Mouse (Mus musculus) heart, embryonic 12.5 days (tissue): ENCODE data around the gene Zdhhc7. TPM values are rescaled to one million over a fixed set of nuclear protein-coding genes. Genes with fewer than 3 reads are reported as not detected.

Experiments used
- ATAC-seq: fragments of 200-750 bp; cut with Nextera tagmentation; 2 replicates; pipeline ENCODE4 v1.8.0; 2017; ENCODE audit warnings: moderate TSS enrichment, moderate library complexity; ENCODE audit not compliant: insufficient number of reproducible peaks, low FRiP score
- H3K27ac ChIP-seq: fragments of 300-500 bp; sonication (generic); 2 replicates; pipeline ENCODE4 v1.5.1; 2016; ENCODE audit warnings: mild to moderate bottlenecking, moderate library complexity; ENCODE audit not compliant: poor library complexity, severe bottlenecking
- H3K27me3 ChIP-seq: fragments of 300-500 bp; sonication (generic); replicated peaks from 2 replicates; pipeline ENCODE4 v1.6.1; 2016; ENCODE audit warnings: mild to moderate bottlenecking, moderate library complexity
- H3K36me3 ChIP-seq: fragments of 300-500 bp; sonication (generic); 2 replicates; pipeline ENCODE4 v1.6.1; 2016; ENCODE audit warnings: mild to moderate bottlenecking, moderate library complexity
- H3K4me1 ChIP-seq: fragments of 300-500 bp; sonication (generic); replicated peaks from 2 replicates; pipeline ENCODE4 v1.6.1; 2016; ENCODE audit warnings: mild to moderate bottlenecking
- H3K4me2 ChIP-seq: fragments of 300-500 bp; sonication (generic); 2 replicates; pipeline ENCODE4 v1.6.1; 2016; ENCODE audit warnings: mild to moderate bottlenecking, moderate library complexity
- H3K4me3 ChIP-seq: fragments of 300-500 bp; sonication (generic); 2 replicates; pipeline ENCODE4 v1.5.1; 2016; ENCODE audit warnings: mild to moderate bottlenecking
- H3K9ac ChIP-seq: fragments of 300-500 bp; sonication (generic); 2 replicates; pipeline ENCODE4 v1.6.1; 2016; ENCODE audit warnings: mild to moderate bottlenecking, moderate library complexity
- H3K9me3 ChIP-seq: fragments of 300-500 bp; sonication (generic); replicated peaks from 2 replicates; pipeline ENCODE4 v1.6.1; 2016; ENCODE audit warnings: mild to moderate bottlenecking, moderate library complexity
- WGBS: fragments of 180-500 bp; shearing (Covaris S2); methylation state at CpG from one replicate; pipeline ENCODE4 v1.1.7; 2016; 5-methylcytosine and 5-hydroxymethylcytosine counted together
- polyA plus RNA-seq: library from polyadenylated mRNA; unstranded; fragments of >200 nt; fragmentation: Nextera tagmentation; extraction: Ambion mirVana; gene quantifications from 2 replicates; pipeline ENCODE4 v1.2.1, GENCODE M21; 2016

The Zdhhc7 gene
- 33.9 and 34.9 TPM in 2 replicates for polyA plus RNA-seq

- Histone ChIP-seq H3K27me3 (no peaks in the 10 kb centered on the region), H3K9ac (peak within 1 kb of the TSS; percentile 90), H3K4me3 (peak within 1 kb of the TSS; percentile 89), H3K36me3 (no peaks in the 10 kb centered on the region), H3K4me1 (peaks cover 46% of the 10 kb centered on the region), H3K4me2 (peak within 1 kb of the TSS; percentile 95), H3K9me3 (no peaks in the 10 kb centered on the region), H3K27ac (peak within 1 kb of the TSS; percentile 82)
- peak; percentile 77 for ATAC-seq
- 1% methylated on average over 88 of the region's 88 CpGs for WGBS
Measured at GRCm38 (mm10) chr8:120101068-120101972, at the start of gene Zdhhc7. Gene Zdhhc7, minus strand, starts transcription at chr8:120101482.

DNA sequence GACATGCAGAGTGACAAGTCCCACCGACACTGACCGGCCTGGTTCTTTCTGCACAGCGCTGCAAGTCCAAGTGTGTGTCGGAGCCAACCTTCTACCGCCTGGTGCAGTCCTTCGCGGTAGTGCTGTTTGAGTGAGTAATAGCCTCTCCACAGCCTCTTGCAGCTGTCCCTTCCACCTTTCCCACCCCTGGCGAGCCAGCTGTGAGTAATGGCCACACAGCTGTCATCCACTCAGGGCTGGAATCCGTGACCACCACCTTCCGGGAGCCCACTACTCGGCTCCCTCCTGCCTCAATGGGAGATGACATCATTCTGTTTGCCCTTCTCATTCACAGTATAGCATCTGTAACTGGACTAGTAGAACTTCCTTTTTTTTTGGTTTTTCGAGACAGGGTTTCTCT is 48.7 kb upstream of the Zdhhc7 start:
- no peak overlapping the region for H3K4me3 ChIP-seq
- 61% methylated on average over 12 of the region's 12 CpGs for WGBS
- H3K27me3 ChIP-seq = no peaks in the 10 kb centered on the region
- ATAC-seq = no peak
- peaks cover 16% of the 10 kb centered on the region for H3K4me1 ChIP-seq
- H3K27ac ChIP-seq = no peak overlapping the region
- H3K36me3 ChIP-seq = peaks cover 52% of the 10 kb centered on the region
- H3K9ac ChIP-seq = no peak overlapping the region
- no peaks in the 10 kb centered on the region for H3K9me3 ChIP-seq
- H3K4me2 ChIP-seq = no peak overlapping the region

DNA sequence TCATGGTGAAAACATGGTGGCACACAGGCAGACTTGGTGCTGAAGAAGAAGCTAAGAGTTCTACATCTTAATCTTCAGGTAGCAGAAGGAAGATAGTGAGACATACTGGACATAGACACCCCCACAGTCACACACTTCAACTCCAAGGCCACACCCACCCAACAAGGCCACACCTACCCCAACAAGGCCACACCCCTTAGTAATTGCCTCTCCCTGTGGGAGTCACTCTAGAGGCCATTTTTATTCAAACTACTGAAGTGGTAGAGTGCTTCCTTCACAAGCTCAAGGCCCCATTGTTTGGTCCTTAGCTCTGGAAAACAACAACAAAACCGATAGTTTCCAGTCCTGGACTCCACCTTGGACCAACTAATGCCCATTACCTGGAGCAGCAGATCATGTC is 44.8 kb upstream of the Zdhhc7 start:
- H3K4me3 ChIP-seq = no peak overlapping the region
- H3K9me3 ChIP-seq = no peaks in the 10 kb centered on the region
- no peak overlapping the region for H3K4me2 ChIP-seq
- H3K36me3 ChIP-seq = peaks cover 22% of the 10 kb centered on the region
- H3K9ac ChIP-seq = no peak overlapping the region
- no peak overlapping the region for H3K27ac ChIP-seq
- no peaks in the 10 kb centered on the region for H3K27me3 ChIP-seq
- ATAC-seq = no peak
- WGBS = 84% methylated on average over 1 of the region's 1 CpGs
- H3K4me1 ChIP-seq = peaks cover 27% of the 10 kb centered on the region

DNA sequence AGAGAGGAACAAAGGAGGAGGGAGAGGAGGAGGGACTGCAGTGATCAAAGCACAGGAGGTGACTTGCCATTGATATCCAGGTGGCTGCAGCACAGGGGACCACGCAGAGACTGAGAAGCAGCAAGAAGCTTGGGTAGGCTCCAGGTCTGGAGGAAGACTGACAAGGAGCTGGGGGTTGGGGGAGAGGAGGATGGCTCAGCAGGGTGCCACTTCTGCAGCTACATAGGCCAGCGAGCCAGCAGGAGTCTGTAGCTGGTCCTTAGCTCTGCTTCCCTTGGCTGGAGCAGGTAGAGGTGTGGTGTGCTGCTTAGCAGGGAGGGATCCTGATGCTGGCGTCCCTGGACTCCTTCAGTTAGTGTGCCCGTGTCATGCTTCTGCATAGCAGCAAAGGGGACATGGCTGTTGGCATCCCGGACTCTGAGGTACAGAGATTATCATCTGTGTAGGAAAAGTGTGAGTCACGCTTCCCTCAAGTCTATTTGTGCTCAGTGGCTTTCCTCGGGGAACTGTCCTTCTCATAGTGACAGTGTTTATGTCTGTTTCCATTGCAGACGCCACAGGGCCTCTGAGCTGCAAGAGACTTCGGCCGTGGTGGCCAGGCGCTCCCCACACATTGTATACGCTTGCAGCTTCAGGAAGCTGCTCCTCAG is 43.5 kb upstream of the Zdhhc7 start:
- no peaks in the 10 kb centered on the region for H3K27me3 ChIP-seq
- 37% methylated on average over 12 of the region's 12 CpGs for WGBS
- H3K4me2 ChIP-seq = no peak overlapping the region
- peak overlapping the region; percentile 57 for H3K9ac ChIP-seq
- no peak overlapping the region for H3K27ac ChIP-seq
- 0 out of 2 replicates have a peak, but pooled peaks have one; percentile 29 for ATAC-seq
- peaks cover 10% of the 10 kb centered on the region for H3K36me3 ChIP-seq
- no peak overlapping the region for H3K4me3 ChIP-seq
- no peaks in the 10 kb centered on the region for H3K9me3 ChIP-seq
- peaks cover 40% of the 10 kb centered on the region for H3K4me1 ChIP-seq

DNA sequence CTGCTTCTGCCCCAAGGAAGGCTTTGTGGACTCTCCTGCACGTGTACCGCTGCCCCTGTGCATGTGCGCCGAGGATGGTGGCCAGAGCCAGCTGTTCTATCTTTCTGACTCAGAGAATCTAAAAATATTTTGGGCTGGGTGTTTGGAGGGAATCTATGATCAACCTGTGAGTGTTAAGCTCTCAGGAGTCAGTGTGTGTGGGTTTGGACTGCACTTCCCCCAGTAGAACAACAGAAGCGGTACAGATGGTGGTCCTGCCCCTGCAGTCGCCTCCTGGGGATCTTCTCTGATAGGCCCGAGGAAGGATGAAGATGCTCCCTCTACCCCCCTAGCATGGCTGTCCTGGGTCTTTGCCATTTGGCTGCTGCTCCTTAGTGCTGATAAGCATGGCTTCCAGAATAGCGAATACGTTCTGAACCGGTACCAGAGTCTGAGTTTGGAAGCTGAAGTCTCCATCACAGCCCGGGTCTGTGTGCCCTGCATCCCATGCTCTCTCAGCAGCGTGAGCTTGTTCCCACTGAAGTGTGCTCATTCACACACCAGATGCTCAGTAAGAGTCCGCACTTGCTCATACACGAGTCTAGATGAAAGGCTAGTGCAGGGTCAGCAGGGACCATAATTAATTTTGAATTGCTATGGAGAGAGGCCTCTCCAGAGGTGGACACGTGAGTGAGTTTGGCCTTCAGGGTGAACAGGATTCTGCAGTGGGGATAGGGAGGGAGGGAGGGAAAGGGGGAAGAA is 42.8 kb upstream of the Zdhhc7 start:
- H3K4me3 ChIP-seq = no peak overlapping the region
- no peak overlapping the region for H3K9ac ChIP-seq
- peaks cover 10% of the 10 kb centered on the region for H3K36me3 ChIP-seq
- 58% methylated on average over 15 of the region's 15 CpGs for WGBS
- no peaks in the 10 kb centered on the region for H3K27me3 ChIP-seq
- ATAC-seq = no peak
- H3K4me1 ChIP-seq = peaks cover 47% of the 10 kb centered on the region
- no peak overlapping the region for H3K27ac ChIP-seq
- H3K4me2 ChIP-seq = no peak overlapping the region
- no peaks in the 10 kb centered on the region for H3K9me3 ChIP-seq

- WGBS = 46% methylated on average over 3 of the region's 3 CpGs
- H3K4me2 ChIP-seq = no peak overlapping the region
- no peak for ATAC-seq
- no peaks in the 10 kb centered on the region for H3K27me3 ChIP-seq
- peak overlapping the region; percentile 39; the same call in 1 of the 2 replicates for H3K27ac ChIP-seq
- H3K4me3 ChIP-seq = no peak overlapping the region
- H3K9ac ChIP-seq = 0 out of 2 replicates have a peak overlapping the region, but pooled peaks have one; percentile 17
- H3K9me3 ChIP-seq = no peaks in the 10 kb centered on the region
- H3K4me1 ChIP-seq = peaks cover 57% of the 10 kb centered on the region
- peaks cover 6% of the 10 kb centered on the region for H3K36me3 ChIP-seq
Measured at GRCm38 (mm10) chr8:120140769-120141168, 39.5 kb upstream of the Zdhhc7 start.

DNA sequence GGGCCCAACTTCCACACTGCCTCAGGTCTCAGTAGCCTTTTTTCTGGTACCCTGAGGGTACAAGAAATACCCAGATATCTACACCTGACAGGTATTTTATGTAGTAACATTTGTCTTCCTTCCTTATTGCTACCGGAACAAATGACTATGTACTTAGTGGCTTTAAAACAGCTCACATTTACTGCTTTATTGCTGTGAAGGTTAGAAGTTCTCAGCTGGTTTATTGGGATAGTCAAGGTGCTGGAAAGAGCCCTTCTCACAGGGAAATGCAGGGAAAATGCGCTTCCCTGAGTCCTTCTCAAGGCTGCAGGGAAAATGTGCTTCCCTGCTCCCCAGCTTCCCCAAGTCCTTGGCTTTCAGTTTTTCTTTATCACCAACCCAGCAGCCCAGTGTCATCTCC is 37.7 kb upstream of the Zdhhc7 start:
- H3K4me1 ChIP-seq = peaks cover 44% of the 10 kb centered on the region
- no peak for ATAC-seq
- H3K9me3 ChIP-seq = no peaks in the 10 kb centered on the region
- no peak overlapping the region for H3K4me2 ChIP-seq
- 88% methylated on average over 2 of the region's 2 CpGs for WGBS
- no peak overlapping the region for H3K9ac ChIP-seq
- no peak overlapping the region for H3K27ac ChIP-seq
- H3K4me3 ChIP-seq = no peak overlapping the region
- 0 out of 2 replicates have a peak, but pooled peaks cover 2% of the 10 kb centered on the region for H3K36me3 ChIP-seq
- no peaks in the 10 kb centered on the region for H3K27me3 ChIP-seq

DNA sequence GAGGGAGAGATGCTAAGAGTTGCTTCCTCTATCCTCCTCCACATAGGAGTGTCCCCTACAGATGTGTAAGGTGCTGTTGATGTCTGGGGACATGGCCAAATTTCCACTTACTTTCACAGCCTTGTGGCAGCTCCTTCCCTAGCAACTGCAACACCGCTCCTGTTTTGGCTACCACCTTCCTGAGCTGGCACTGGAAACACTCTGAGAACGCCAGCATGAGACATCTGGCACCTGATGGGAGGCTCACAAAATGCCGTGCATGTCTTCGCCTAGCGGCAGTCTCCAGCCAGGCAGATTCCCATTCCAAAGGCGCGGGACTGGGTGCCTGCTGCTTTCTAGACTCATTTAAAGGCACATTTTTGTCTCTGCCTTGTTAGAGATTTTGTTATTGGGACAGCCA is 35.3 kb upstream of the Zdhhc7 start:
- Histone ChIP-seq H3K4me3 (no peak overlapping the region), H3K27me3 (no peaks in the 10 kb centered on the region), H3K9ac (no peak overlapping the region), H3K36me3 (0 out of 2 replicates have a peak, but pooled peaks cover 2% of the 10 kb centered on the region), H3K9me3 (no peaks in the 10 kb centered on the region), H3K4me2 (no peak overlapping the region), H3K27ac (no peak overlapping the region), H3K4me1 (peaks cover 36% of the 10 kb centered on the region)
- WGBS = 58% methylated on average over 7 of the region's 7 CpGs
- no peak for ATAC-seq

DNA sequence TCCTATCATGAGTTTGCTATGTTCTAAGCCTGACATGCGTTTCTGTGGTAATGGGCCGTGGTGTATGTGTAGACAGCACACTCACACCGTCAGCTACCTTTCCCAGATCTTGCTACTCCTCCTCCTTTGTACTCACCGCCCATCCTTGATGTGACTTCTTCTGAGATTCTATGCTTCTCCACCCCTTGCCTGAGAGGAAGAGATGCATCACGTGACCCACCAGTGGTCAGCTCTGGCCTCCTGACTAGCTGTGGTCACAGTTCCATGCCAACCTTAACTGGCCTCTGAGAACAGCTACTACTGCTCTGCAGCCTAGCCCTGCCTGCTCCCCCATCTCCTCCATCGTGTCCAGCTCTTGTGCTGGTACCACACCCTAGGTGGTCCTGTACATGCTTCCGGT is 34.4 kb upstream of the Zdhhc7 start:
- ATAC-seq = no peak
- Histone ChIP-seq H3K4me1 (peaks cover 31% of the 10 kb centered on the region), H3K27me3 (no peaks in the 10 kb centered on the region), H3K27ac (no peak overlapping the region), H3K36me3 (0 out of 2 replicates have a peak, but pooled peaks cover 2% of the 10 kb centered on the region), H3K9ac (no peak overlapping the region), H3K4me3 (no peak overlapping the region), H3K4me2 (no peak overlapping the region), H3K9me3 (no peaks in the 10 kb centered on the region)
- 88% methylated on average over 7 of the region's 7 CpGs for WGBS

GRCm38 (mm10) chr8:120133169-120133568 is 31.9 kb upstream of the Zdhhc7 start:
- Histone ChIP-seq H3K36me3 (peaks cover 7% of the 10 kb centered on the region; the same call in 1 of the 2 replicates), H3K4me3 (no peak overlapping the region), H3K27me3 (no peaks in the 10 kb centered on the region), H3K4me1 (peaks cover 29% of the 10 kb centered on the region), H3K9ac (no peak overlapping the region), H3K27ac (no peak overlapping the region), H3K9me3 (no peaks in the 10 kb centered on the region), H3K4me2 (no peak overlapping the region)
- ATAC-seq = no peak
- 76% methylated on average over 7 of the region's 7 CpGs for WGBS

DNA sequence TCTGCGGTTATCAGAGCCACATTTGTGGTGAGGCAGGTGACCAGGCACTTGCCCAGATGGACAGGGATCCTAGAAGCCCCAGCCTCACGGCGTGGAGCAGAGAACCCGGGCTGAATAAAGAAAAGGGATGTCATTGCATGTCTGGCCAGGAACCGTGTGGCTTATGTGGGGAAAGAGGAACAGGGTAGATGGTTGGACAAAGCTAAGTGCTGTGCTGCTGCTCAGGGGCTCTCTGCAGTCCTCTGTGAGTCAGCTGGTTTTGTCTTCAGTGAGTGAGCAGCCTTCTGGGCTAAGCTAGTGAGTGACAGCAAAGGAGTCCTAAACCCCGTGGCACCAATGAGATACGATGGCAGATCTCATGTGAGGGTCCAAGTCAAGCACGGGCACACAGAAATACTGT is 29.9 kb upstream of the Zdhhc7 start:
- Histone ChIP-seq H3K4me2 (no peak overlapping the region), H3K36me3 (peaks cover 7% of the 10 kb centered on the region; the same call in 1 of the 2 replicates), H3K4me3 (no peak overlapping the region), H3K9ac (no peak overlapping the region), H3K4me1 (peaks cover 39% of the 10 kb centered on the region), H3K27ac (no peak overlapping the region), H3K9me3 (no peaks in the 10 kb centered on the region), H3K27me3 (no peaks in the 10 kb centered on the region)
- 76% methylated on average over 8 of the region's 8 CpGs for WGBS
- ATAC-seq = no peak
